Comparison of ENCODE assay signal across 23 mouse cellular contexts in genomic region chr7:83904831-83905230, GRCm38 (mm10).
"Had no signal": no experiment of that assay in that cellular context is flagged by ENCODE, and none has a peak within 500 bp of the region (broad histone marks: within the 10 kb centered on the region; RNA-seq: fewer than 3 reads in every experiment).

No protein-coding gene starts in this region.

- H3K4me1 ChIP-seq: limb, embryonic 10.5 days; limb, embryonic 13.5 days; midbrain, embryonic 10.5 days; midbrain, embryonic 13.5 days; neural tube, embryonic 13.5 days; stomach, embryonic 15.5 days had no signal

- H3K27ac ChIP-seq: kidney, postnatal 0 days; limb, embryonic 10.5 days; limb, embryonic 13.5 days; liver, embryonic 12.5 days; liver, embryonic 15.5 days; lung, embryonic 15.5 days; midbrain, embryonic 10.5 days; midbrain, embryonic 13.5 days; neural tube, embryonic 13.5 days; stomach, embryonic 15.5 days had no signal

- DNase-seq: kidney, adult 2 months; kidney, postnatal 36 days; layer of hippocampus, adult 9-11 months; liver; lung, adult 18-20 months; lung, postnatal 10 days; lung, postnatal 36 days; retina, postnatal 1 day; right cerebral cortex, postnatal 25 days; spleen, adult 18-20 months; thymus, postnatal 25 days had no signal

- H3K27me3 ChIP-seq: limb, embryonic 13.5 days; liver, embryonic 12.5 days; liver, embryonic 15.5 days; lung, embryonic 15.5 days; midbrain, embryonic 13.5 days; neural tube, embryonic 13.5 days; stomach, embryonic 15.5 days had no signal

- H3K9me3 ChIP-seq: limb, embryonic 10.5 days; liver, embryonic 12.5 days; liver, embryonic 15.5 days; lung, embryonic 15.5 days; midbrain, embryonic 13.5 days; neural tube, embryonic 13.5 days; stomach, embryonic 15.5 days had no signal

- H3K4me3 ChIP-seq: limb, embryonic 10.5 days; limb, embryonic 13.5 days; liver, embryonic 12.5 days; liver, embryonic 15.5 days; lung, embryonic 15.5 days; midbrain, embryonic 10.5 days; midbrain, embryonic 13.5 days; myocyte; neural tube, embryonic 13.5 days; stomach, embryonic 15.5 days had no signal

- ATAC-seq: liver, embryonic 12.5 days; midbrain, embryonic 13.5 days; midbrain, embryonic 16.5 days had no signal

- H3K9ac ChIP-seq: limb, embryonic 13.5 days; liver, embryonic 12.5 days; liver, embryonic 15.5 days; lung, embryonic 15.5 days; midbrain, embryonic 13.5 days; neural tube, embryonic 13.5 days; stomach, embryonic 15.5 days had no signal
